Mouse (Mus musculus) bone marrow macrophage, adult 2 months (primary cell): ENCODE results near the gene Fis1.

Experiments used
- CTCF ChIP-seq: IDR thresholded peaks from 2 replicates; pipeline ENCODE4 v1.5.1; 2012; ENCODE audit warnings: low read depth, mild to moderate bottlenecking, low read length, moderate library complexity
- POLR2A ChIP-seq: IDR thresholded peaks from 2 replicates; pipeline ENCODE4 v1.6.1; 2012; ENCODE audit warnings: mild to moderate bottlenecking, low read depth, low read length, borderline replicate concordance

- TF ChIP-seq POLR2A, result no peak
- no peak for TF ChIP-seq CTCF
Measured at GRCm38 (mm10) chr5:136918655-136919472, 34.2 kb upstream of the Fis1 start.
